23 mouse cellular contexts compared by ENCODE assay signal in the genomic region with DNA sequence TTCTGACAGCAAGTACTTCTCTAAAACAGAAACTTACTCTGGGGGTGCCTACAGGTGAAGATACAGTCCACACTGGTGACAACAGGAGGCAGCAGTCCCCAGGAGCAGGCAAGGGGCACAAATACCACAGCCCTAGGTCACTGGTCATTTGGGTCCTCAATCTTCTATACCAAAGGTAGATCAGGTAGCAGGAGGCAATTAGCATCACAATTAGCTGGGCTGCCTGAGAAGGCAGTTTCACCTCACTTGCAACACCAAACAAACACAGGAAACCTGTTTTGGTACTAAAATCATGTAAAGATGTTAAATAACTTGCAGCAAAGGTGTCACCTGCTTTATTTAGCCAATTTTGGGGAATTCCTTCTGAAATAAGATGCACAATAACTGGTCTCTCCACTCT. TPM values are rescaled to one million over a fixed set of nuclear protein-coding genes. Genes with fewer than 3 reads are reported as not detected.
DNase-seq lines count a peak whose midpoint lies in the region; ATAC-seq and TF ChIP-seq lines count a peak whose summit lies in the region.
"Had no signal": no experiment of that assay in that cellular context is flagged by ENCODE, and none has a peak within 500 bp of the region (broad histone marks: within the 10 kb centered on the region; RNA-seq: fewer than 3 reads in every experiment).

No protein-coding gene starts in this region.

- TF ChIP-seq CTCF in ES-Bruce4 (IDR thresholded peaks at IDR 0.05; ENCODE audit: low read depth, low read length) = no peak
- TF ChIP-seq CTCF in midbrain, postnatal 0 days (IDR thresholded peaks at IDR 0.05) = no peak

- H3K4me3 ChIP-seq in midbrain, embryonic 11.5 days (ENCODE audit: low read depth, low read length) = no peak overlapping the region
- H3K4me3 ChIP-seq in midbrain, embryonic 14.5 days (replicated peaks; ENCODE audit: low read depth, low read length) = no peak overlapping the region
- no peak overlapping the region for H3K4me3 ChIP-seq in ES-Bruce4 (ENCODE audit: low read depth, low read length)
- no peak overlapping the region for H3K4me3 ChIP-seq in midbrain, postnatal 0 days (ENCODE audit: low read depth, low read length)
- H3K4me3 ChIP-seq: embryonic facial prominence, embryonic 13.5 days; embryonic facial prominence, embryonic 15.5 days; erythroblast, embryonic 14.5 days; forebrain, embryonic 10.5 days; forebrain, embryonic 12.5 days had no signal

- H3K9ac ChIP-seq in midbrain, embryonic 11.5 days (ENCODE audit: low read length) = no peak overlapping the region
- no peak overlapping the region for H3K9ac ChIP-seq in midbrain, embryonic 14.5 days (replicated peaks; ENCODE audit: low read length)
- H3K9ac ChIP-seq in ES-Bruce4 (ENCODE audit: low read depth, poor library complexity, severe bottlenecking) = no peak overlapping the region
- H3K9ac ChIP-seq in midbrain, postnatal 0 days (replicated peaks; ENCODE audit: low read length, poor library complexity, severe bottlenecking) = no peak overlapping the region
- H3K9ac ChIP-seq: embryonic facial prominence, embryonic 13.5 days; embryonic facial prominence, embryonic 15.5 days; forebrain, embryonic 12.5 days had no signal

- H3K36me3 ChIP-seq in midbrain, embryonic 11.5 days (ENCODE audit: control insufficient read depth, insufficient read depth, low read length) = peaks cover 13% of the 10 kb centered on the region
- H3K36me3 ChIP-seq in midbrain, embryonic 14.5 days (ENCODE audit: control insufficient read depth, insufficient read depth, low read length) = peaks cover 62% of the 10 kb centered on the region
- peaks cover 27% of the 10 kb centered on the region for H3K36me3 ChIP-seq in ES-Bruce4 (ENCODE audit: control insufficient read depth, insufficient read depth, low read length, poor library complexity, severe bottlenecking)
- peaks cover 11% of the 10 kb centered on the region for H3K36me3 ChIP-seq in midbrain, postnatal 0 days (ENCODE audit: insufficient read depth, low read length)

- H3K4me1 ChIP-seq in midbrain, embryonic 11.5 days (ENCODE audit: control insufficient read depth, insufficient read depth, low read length) = no peaks in the 10 kb centered on the region
- no peaks in the 10 kb centered on the region for H3K4me1 ChIP-seq in midbrain, embryonic 14.5 days (ENCODE audit: control insufficient read depth, insufficient read depth, low read length)
- no peaks in the 10 kb centered on the region for H3K4me1 ChIP-seq in ES-Bruce4 (ENCODE audit: control insufficient read depth, insufficient read depth, low read length)
- H3K4me1 ChIP-seq in midbrain, postnatal 0 days (ENCODE audit: insufficient read depth, low read length) = no peaks in the 10 kb centered on the region
- H3K4me1 ChIP-seq: forebrain, embryonic 10.5 days; forebrain, embryonic 12.5 days had no signal

- H3K27me3 ChIP-seq in midbrain, embryonic 11.5 days (ENCODE audit: control insufficient read depth, insufficient read depth, low read length) = no peaks in the 10 kb centered on the region
- no peaks in the 10 kb centered on the region for H3K27me3 ChIP-seq in midbrain, embryonic 14.5 days (ENCODE audit: control insufficient read depth, insufficient read depth, low read length)
- H3K27me3 ChIP-seq in ES-Bruce4 (ENCODE audit: control insufficient read depth, insufficient read depth, low read length, poor library complexity, severe bottlenecking) = no peaks in the 10 kb centered on the region
- no peaks in the 10 kb centered on the region for H3K27me3 ChIP-seq in midbrain, postnatal 0 days (ENCODE audit: insufficient read depth, low read length)
- H3K27me3 ChIP-seq: embryonic facial prominence, embryonic 13.5 days; embryonic facial prominence, embryonic 15.5 days; forebrain, embryonic 12.5 days; Patski had no signal

- no peak overlapping the region for H3K27ac ChIP-seq in midbrain, embryonic 11.5 days (ENCODE audit: low read depth, low read length)
- H3K27ac ChIP-seq in midbrain, embryonic 14.5 days (replicated peaks; ENCODE audit: low read depth, low read length) = no peak overlapping the region
- peak overlapping the region; percentile 75 for H3K27ac ChIP-seq in ES-Bruce4 (ENCODE audit: insufficient read depth, low read length)
- H3K27ac ChIP-seq in midbrain, postnatal 0 days (ENCODE audit: low read depth, low read length) = no peak overlapping the region
- H3K27ac ChIP-seq: embryonic facial prominence, embryonic 13.5 days; embryonic facial prominence, embryonic 15.5 days; forebrain, embryonic 10.5 days; forebrain, embryonic 12.5 days had no signal

- H3K4me2 ChIP-seq in midbrain, embryonic 11.5 days = no peak overlapping the region
- no peak overlapping the region for H3K4me2 ChIP-seq in midbrain, embryonic 14.5 days (ENCODE audit: low read length)
- H3K4me2 ChIP-seq in midbrain, postnatal 0 days (ENCODE audit: low read depth, low read length, poor library complexity, severe bottlenecking) = no peak overlapping the region
- H3K4me2 ChIP-seq: embryonic facial prominence, embryonic 13.5 days; embryonic facial prominence, embryonic 15.5 days; forebrain, embryonic 12.5 days had no signal

- TF ChIP-seq EP300 in ES-Bruce4 (IDR thresholded peaks at IDR 0.05; ENCODE audit: insufficient read depth, low read depth, low read length) = 0 out of 2 replicates have a peak, but pooled peaks have one; percentile 21

- peak; percentile 67 for DNase-seq in midbrain, embryonic 11.5 days (ENCODE audit: low spot score, missing footprints)
- no peak for DNase-seq in midbrain, embryonic 14.5 days
- DNase-seq in R1 (ENCODE audit: low read depth, low spot score) = peak; percentile 37
- no peak for DNase-seq in embryo, embryonic 11 days
- DNase-seq in midbrain, postnatal 0 days (ENCODE audit: low spot score) = no peak
- DNase-seq: adrenal gland, adult 2 months; adrenal gland, postnatal 14 days; adrenal gland, postnatal 36 days; cerebellum, adult 11-12 months; cerebellum, adult 2 months; cerebellum, adult 9-10 months; cerebellum, postnatal 10 days; cerebellum, postnatal 25 days had no signal

- no peak for ATAC-seq in midbrain, embryonic 11.5 days (ENCODE audit: low FRiP score)
- no peak for ATAC-seq in midbrain, embryonic 14.5 days (ENCODE audit: low FRiP score, low TSS enrichment)
- no peak for ATAC-seq in midbrain, postnatal 0 days (ENCODE audit: low FRiP score)
- ATAC-seq: forebrain, embryonic 14.5 days; forebrain, embryonic 16.5 days; Patski had no signal

- TF ChIP-seq POLR2A in ES-Bruce4 (IDR thresholded peaks at IDR 0.05; ENCODE audit: insufficient read depth, low read length) = no peak

- no peaks in the 10 kb centered on the region for H3K9me3 ChIP-seq in midbrain, embryonic 11.5 days (ENCODE audit: control insufficient read depth, low read length)
- H3K9me3 ChIP-seq in midbrain, embryonic 14.5 days (ENCODE audit: control insufficient read depth, low read length) = no peaks in the 10 kb centered on the region
- H3K9me3 ChIP-seq in ES-Bruce4 (replicated peaks; ENCODE audit: control insufficient read depth, insufficient read depth, low read length, poor library complexity, severe bottlenecking) = no peaks in the 10 kb centered on the region
- no peaks in the 10 kb centered on the region for H3K9me3 ChIP-seq in midbrain, postnatal 0 days (ENCODE audit: low read length)
- H3K9me3 ChIP-seq: embryonic facial prominence, embryonic 13.5 days; embryonic facial prominence, embryonic 15.5 days; forebrain, embryonic 10.5 days; forebrain, embryonic 12.5 days; G1E had no signal

RNA-seq across cellular contexts. Expression of a gene that starts 26.8 kb away (rescaled TPM):
- 45.6 and 51.7 TPM in 2 replicates for polyA plus RNA-seq in midbrain, embryonic 11.5 days (2014; fragmentation: Nextera tagmentation; extraction: Ambion mirVana)
- polyA plus RNA-seq in midbrain, embryonic 14.5 days (2014; fragmentation: Nextera tagmentation; extraction: Ambion mirVana) = 100 and 102 TPM in 2 replicates
- polyA plus RNA-seq in ES-Bruce4 (2011; ENCODE audit: insufficient read depth, insufficient read length, low read depth, missing spikeins) = 50.0 and 53.2 TPM in 2 replicates
- total RNA-seq in midbrain, postnatal 0 days (2014; rRNA removed) = 62.8 and 82.4 TPM in 2 replicates
- polyA plus RNA-seq in midbrain, postnatal 0 days (2015; fragmentation: Nextera tagmentation; extraction: Ambion mirVana) = 69.1 and 79.1 TPM in 2 replicates

RNA-seq across cellular contexts. Expression of a gene that starts 38.0 kb away (rescaled TPM):
- polyA plus RNA-seq in midbrain, embryonic 11.5 days (2014; fragmentation: Nextera tagmentation; extraction: Ambion mirVana) = 19.2 and 21.3 TPM in 2 replicates
- polyA plus RNA-seq in midbrain, embryonic 14.5 days (2014; fragmentation: Nextera tagmentation; extraction: Ambion mirVana) = 0.54 and 0.61 TPM in 2 replicates
- 4.2 and 4.6 TPM in 2 replicates for polyA plus RNA-seq in ES-Bruce4 (2011; ENCODE audit: insufficient read depth, insufficient read length, low read depth, missing spikeins)
- 1.4 and 1.5 TPM in 2 replicates for total RNA-seq in midbrain, postnatal 0 days (2014; rRNA removed)
- 0.98 and 1.5 TPM in 2 replicates for polyA plus RNA-seq in midbrain, postnatal 0 days (2015; fragmentation: Nextera tagmentation; extraction: Ambion mirVana)
- total RNA-seq: adrenal gland, adult 2 months had no signal

RNA-seq across cellular contexts. Expression of a gene that starts 58.5 kb away (rescaled TPM):
- polyA plus RNA-seq in midbrain, embryonic 11.5 days (2014; fragmentation: Nextera tagmentation; extraction: Ambion mirVana) = 4.8 and 5.7 TPM in 2 replicates
- 0.69 and 1.9 TPM in 2 replicates for polyA plus RNA-seq in midbrain, embryonic 14.5 days (2014; fragmentation: Nextera tagmentation; extraction: Ambion mirVana)
- 16.8 and 18.9 TPM in 2 replicates for polyA plus RNA-seq in ES-Bruce4 (2011; ENCODE audit: insufficient read depth, insufficient read length, low read depth, missing spikeins)
- total RNA-seq in midbrain, postnatal 0 days (2014; rRNA removed) = 1.9 and 3.1 TPM in 2 replicates
- polyA plus RNA-seq in midbrain, postnatal 0 days (2015; fragmentation: Nextera tagmentation; extraction: Ambion mirVana) = 1.9 and 2.5 TPM in 2 replicates

Comparison
In these comparisons a context has a peak if more than half of its experiments do, and no peak if none do; other contexts are left out.
1. DNase-seq: peak in midbrain, embryonic 11.5 days (single experiment) and R1 (single experiment); none in midbrain, embryonic 14.5 days (single experiment), embryo, embryonic 11 days (single experiment) and midbrain, postnatal 0 days (single experiment).